Mouse (Mus musculus) neural tube, embryonic 10.5 days (tissue): ENCODE data around the gene Tec.

ENCODE experiments used
- DNase-seq: peaks from one replicate; pipeline ENCODE4 v3.0.0-alpha.2; 2017; ENCODE audit warnings: low spot score; ENCODE audit errors: extremely low spot score

The Tec gene

GRCm38 (mm10) chr5:72826445-72826844, 41.8 kb downstream of the Tec start:
- DNase-seq: no peak

- DNase-seq: no peak
Measured at GRCm38 (mm10) chr5:72820651-72821050, 47.6 kb downstream of the Tec start.

- DNase-seq: no peak
Measured at GRCm38 (mm10) chr5:72820036-72820640, 48.1 kb downstream of the Tec start.

- no peak for DNase-seq
Measured at GRCm38 (mm10) chr5:72818513-72819180, 49.6 kb downstream of the Tec start.

GRCm38 (mm10) chr5:72817523-72818091, 50.7 kb downstream of the Tec start:
- DNase-seq: no peak

GRCm38 (mm10) chr5:72816960-72817359, 51.3 kb downstream of the Tec start:
- DNase-seq: peak; percentile 49

- peak; percentile 50 for DNase-seq
Measured at GRCm38 (mm10) chr5:72816491-72816890, 51.8 kb downstream of the Tec start.

GRCm38 (mm10) chr5:72816046-72816445, 52.2 kb downstream of the Tec start:
- no peak for DNase-seq

GRCm38 (mm10) chr5:72815361-72815760, 52.9 kb downstream of the Tec start:
- DNase-seq: no peak

- DNase-seq: no peak
Measured at GRCm38 (mm10) chr5:72814072-72814471, 54.2 kb downstream of the Tec start.

- DNase-seq: no peak
Measured at GRCm38 (mm10) chr5:72812908-72813307, 55.4 kb downstream of the Tec start.

GRCm38 (mm10) chr5:72812328-72812727, 56.0 kb downstream of the Tec start:
- DNase-seq: no peak

GRCm38 (mm10) chr5:72811397-72811796, 56.9 kb downstream of the Tec start:
- no peak for DNase-seq

- DNase-seq: no peak
Measured at GRCm38 (mm10) chr5:72810990-72811389, 57.3 kb downstream of the Tec start.

GRCm38 (mm10) chr5:72809480-72809879, 58.8 kb downstream of the Tec start:
- no peak for DNase-seq

GRCm38 (mm10) chr5:72808456-72809111, 59.7 kb downstream of the Tec start:
- peak; percentile 31 for DNase-seq

GRCm38 (mm10) chr5:72802851-72803250, 65.4 kb downstream of the Tec start:
- no peak for DNase-seq

GRCm38 (mm10) chr5:72798563-72798962, 69.7 kb downstream of the Tec start:
- DNase-seq: no peak

GRCm38 (mm10) chr5:72796186-72796613, 72.1 kb downstream of the Tec start:
- DNase-seq: no peak

- DNase-seq: no peak
Measured at GRCm38 (mm10) chr5:72793309-72793850, 74.9 kb downstream of the Tec start.

- no peak for DNase-seq
Measured at GRCm38 (mm10) chr5:72791789-72792188, 76.5 kb downstream of the Tec start.

- DNase-seq: no peak
Measured at GRCm38 (mm10) chr5:72791386-72791785, 76.9 kb downstream of the Tec start.
